Mouse (Mus musculus) spleen, postnatal 10 days (tissue): ENCODE data around the gene Pygl.
"Not testable (repeated sequence)": the region's sequence is repeated elsewhere in the genome, so short reads cannot be mapped to it uniquely, and the experiment has no call there.

Source experiments
- DNase-seq, 2 experiments: peaks; one replicate each; pipeline ENCODE4 v3.0.0; 2021 to 2022; ENCODE audit warnings: low spot score in 2 of 2

The Pygl gene

GRCm38 (mm10) chr12:70157292-70158066 lies 73.8 kb downstream of the Pygl start:
- DNase-seq = no peak

GRCm38 (mm10) chr12:70156222-70156621 lies 75.1 kb downstream of the Pygl start:
- DNase-seq = no peak

- DNase-seq = no peak
Measured at GRCm38 (mm10) chr12:70153842-70154241, 77.4 kb downstream of the Pygl start, which contains the start of gene Abhd12b. Gene Abhd12b (plus strand): TSS chr12:70154142.

- no peak for DNase-seq
Measured at GRCm38 (mm10) chr12:70148631-70149265, 82.5 kb downstream of the Pygl start.

- no peak for DNase-seq
Measured at GRCm38 (mm10) chr12:70147986-70148630, 83.2 kb downstream of the Pygl start.

GRCm38 (mm10) chr12:70145586-70145985 lies 85.7 kb downstream of the Pygl start:
- DNase-seq = no peak

GRCm38 (mm10) chr12:70144637-70145448 lies 86.4 kb downstream of the Pygl start:
- DNase-seq = peak; percentile 38 to 67

- DNase-seq = not testable (repeated sequence)
Measured at GRCm38 (mm10) chr12:70144106-70144587, 87.1 kb downstream of the Pygl start.

- DNase-seq = no peak
Measured at GRCm38 (mm10) chr12:70140993-70141576, 90.2 kb downstream of the Pygl start.
